Mouse (Mus musculus): Measurements from ENCODE around the gene Tet2.

GRCm38 (mm10) chr3:133515204-133515969, 29.6 kb downstream of the Tet2 start:
- TF ChIP-seq POLR2A (IDR thresholded peaks at IDR 0.05; ENCODE audit: borderline replicate concordance, control insufficient read depth, low read depth, low read length) (no peak), CTCF (IDR thresholded peaks at IDR 0.05; ENCODE audit: control insufficient read depth, insufficient read depth, low read length) (no peak)

Measured in bone marrow, adult 2 months (tissue).